25 mouse cellular contexts compared by ENCODE assay signal in the genomic region with DNA sequence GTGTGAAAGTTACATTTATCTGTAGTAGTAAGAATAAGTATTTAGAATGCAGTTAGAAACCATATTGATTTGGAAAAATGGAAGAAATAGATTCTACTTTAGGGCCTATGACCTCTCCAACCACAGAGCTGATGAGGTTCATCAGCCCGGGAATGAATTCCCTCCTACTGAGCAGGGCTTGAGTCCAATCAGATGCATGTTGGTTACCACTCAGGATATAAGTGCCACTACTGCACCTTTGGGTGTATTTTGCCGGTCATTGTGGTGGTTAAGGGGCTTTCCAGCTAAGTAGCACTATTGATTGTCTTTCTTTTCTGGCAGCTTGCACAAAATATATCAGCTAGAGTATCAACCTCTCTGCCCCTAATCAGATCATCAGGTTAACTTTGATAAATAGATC.
"Had no signal": no experiment of that assay in that cellular context is flagged by ENCODE, and none has a peak within 500 bp of the region (broad histone marks: within the 10 kb centered on the region; RNA-seq: fewer than 3 reads in every experiment).

No protein-coding gene starts in this region.

- H3K4me3 ChIP-seq: heart, adult 2 months; heart, embryonic 13.5 days; heart, embryonic 15.5 days; hindbrain, embryonic 10.5 days; hindbrain, embryonic 13.5 days; hindbrain, embryonic 15.5 days; limb, embryonic 13.5 days; limb, embryonic 15.5 days; liver, embryonic 12.5 days had no signal

- H3K4me1 ChIP-seq: heart, embryonic 13.5 days; heart, embryonic 15.5 days; hindbrain, embryonic 10.5 days; hindbrain, embryonic 13.5 days; hindbrain, embryonic 15.5 days; limb, embryonic 13.5 days; limb, embryonic 15.5 days; liver, embryonic 12.5 days had no signal

- H3K4me2 ChIP-seq: heart, embryonic 11.5 days; heart, embryonic 13.5 days; heart, embryonic 15.5 days; hindbrain, embryonic 13.5 days; hindbrain, embryonic 15.5 days; limb, embryonic 13.5 days; limb, embryonic 15.5 days; liver, embryonic 12.5 days had no signal

- H3K27me3 ChIP-seq: heart, embryonic 13.5 days; heart, embryonic 15.5 days; hindbrain, embryonic 13.5 days; hindbrain, embryonic 15.5 days; limb, embryonic 13.5 days; limb, embryonic 15.5 days; liver, embryonic 12.5 days had no signal

- H3K9me3 ChIP-seq: heart, embryonic 13.5 days; heart, embryonic 15.5 days; hindbrain, embryonic 10.5 days; hindbrain, embryonic 13.5 days; hindbrain, embryonic 15.5 days; limb, embryonic 13.5 days; limb, embryonic 15.5 days; liver, embryonic 12.5 days had no signal

- ATAC-seq: hindbrain, postnatal 0 days; intestine, postnatal 0 days; liver, embryonic 12.5 days had no signal

- H3K27ac ChIP-seq: heart, adult 2 months; heart, embryonic 13.5 days; heart, embryonic 15.5 days; hindbrain, embryonic 10.5 days; hindbrain, embryonic 13.5 days; hindbrain, embryonic 15.5 days; hindbrain, postnatal 0 days; kidney, postnatal 0 days; limb, embryonic 13.5 days; limb, embryonic 15.5 days; liver, embryonic 12.5 days; liver, embryonic 14.5 days had no signal

- H3K36me3 ChIP-seq: heart, embryonic 13.5 days; heart, embryonic 15.5 days; hindbrain, embryonic 10.5 days; hindbrain, embryonic 13.5 days; hindbrain, embryonic 15.5 days; limb, embryonic 13.5 days; limb, embryonic 15.5 days; liver, embryonic 12.5 days had no signal

- DNase-seq: gastrocnemius, postnatal 14 days; gastrocnemius, postnatal 36 days; heart, adult 2 months; heart, postnatal 14 days; heart, postnatal 36 days; kidney, adult 18-20 months; kidney, adult 8-10 months; kidney, postnatal 14 days; kidney, postnatal 36 days; layer of hippocampus, adult 9-11 months; layer of hippocampus, postnatal 36 days; left cerebral cortex, postnatal 4 days had no signal

- H3K9ac ChIP-seq: heart, embryonic 13.5 days; heart, embryonic 15.5 days; hindbrain, embryonic 13.5 days; hindbrain, embryonic 15.5 days; limb, embryonic 13.5 days; limb, embryonic 15.5 days; liver, embryonic 12.5 days; liver, embryonic 14.5 days had no signal
